Mouse (Mus musculus) urinary bladder, postnatal 4 days (tissue): ENCODE measurements around the gene Aknad1.
A peak's percentile ranks its signal among the peaks of the same experiment; 100 is the strongest.

Experiments used
- DNase-seq, 2 experiments: peaks; one replicate each; pipeline ENCODE4 v3.0.0; 2021 to 2022; ENCODE audit warnings: low spot score in 2 of 2

The Aknad1 gene

GRCm38 (mm10) chr3:108751061-108751460 is 11.6 kb downstream of the Aknad1 start:
- DNase-seq: no peak

GRCm38 (mm10) chr3:108751691-108752090 is 12.2 kb downstream of the Aknad1 start:
- DNase-seq: no peak

- no peak for DNase-seq
Observed at GRCm38 (mm10) chr3:108754541-108754940, 15.1 kb downstream of the Aknad1 start.

- DNase-seq: no peak
Observed at GRCm38 (mm10) chr3:108755542-108755941, 16.1 kb downstream of the Aknad1 start.

- DNase-seq: no peak
Observed at GRCm38 (mm10) chr3:108756131-108756530, 16.7 kb downstream of the Aknad1 start.

GRCm38 (mm10) chr3:108757570-108757969 is 18.1 kb downstream of the Aknad1 start:
- DNase-seq: no peak

GRCm38 (mm10) chr3:108759566-108760420 is 20.3 kb downstream of the Aknad1 start:
- peak in 1 of 2 experiments; percentile 55 for DNase-seq

- DNase-seq: no peak
Observed at GRCm38 (mm10) chr3:108762597-108763111, 23.2 kb downstream of the Aknad1 start.

GRCm38 (mm10) chr3:108763691-108764090 is 24.2 kb downstream of the Aknad1 start:
- no peak for DNase-seq

GRCm38 (mm10) chr3:108764976-108765375 is 25.5 kb downstream of the Aknad1 start:
- no peak for DNase-seq

GRCm38 (mm10) chr3:108765476-108765875 is 26.0 kb downstream of the Aknad1 start:
- DNase-seq: no peak

GRCm38 (mm10) chr3:108766943-108767342 is 27.5 kb downstream of the Aknad1 start:
- DNase-seq: peak in 1 of 2 experiments; percentile 20

- peak in 1 of 2 experiments; percentile 42 for DNase-seq
Observed at GRCm38 (mm10) chr3:108767416-108767815, 28.0 kb downstream of the Aknad1 start.

- DNase-seq: peak in 1 of 2 experiments; percentile 53
Observed at GRCm38 (mm10) chr3:108769547-108769946, 30.1 kb downstream of the Aknad1 start.

- peak; percentile 53 to 60 for DNase-seq
Observed at GRCm38 (mm10) chr3:108770725-108771368, 31.4 kb downstream of the Aknad1 start.

- no peak for DNase-seq
Observed at GRCm38 (mm10) chr3:108772211-108772610, 32.8 kb downstream of the Aknad1 start.

- no peak for DNase-seq
Observed at GRCm38 (mm10) chr3:108772811-108773210, 33.4 kb downstream of the Aknad1 start.

GRCm38 (mm10) chr3:108778761-108779540 is 39.5 kb downstream of the Aknad1 start:
- no peak for DNase-seq

GRCm38 (mm10) chr3:108781238-108781883 is 41.9 kb downstream of the Aknad1 start:
- DNase-seq: peak in 1 of 2 experiments; percentile 39

GRCm38 (mm10) chr3:108781884-108782270 is 42.4 kb downstream of the Aknad1 start:
- no peak for DNase-seq

- DNase-seq: no peak
Observed at GRCm38 (mm10) chr3:108782364-108782895, 43.0 kb downstream of the Aknad1 start.
